Mouse (Mus musculus) gastrocnemius, adult 8-10 months (tissue): ENCODE measurements at regions not wholly inside any gene's neighbourhood (a gene's known extent, or its start where the extent isn't known, plus 50 kb on each side); places are given as distances from the start of the nearest gene placed in this dataset.
A peak's percentile ranks its signal among the peaks of the same experiment; 100 is the strongest.

ENCODE experiments used
- DNase-seq, 2 experiments: peaks; one replicate each; pipeline ENCODE4 v3.0.0; 2022; ENCODE audit warnings: low spot score in 2 of 2

DNA sequence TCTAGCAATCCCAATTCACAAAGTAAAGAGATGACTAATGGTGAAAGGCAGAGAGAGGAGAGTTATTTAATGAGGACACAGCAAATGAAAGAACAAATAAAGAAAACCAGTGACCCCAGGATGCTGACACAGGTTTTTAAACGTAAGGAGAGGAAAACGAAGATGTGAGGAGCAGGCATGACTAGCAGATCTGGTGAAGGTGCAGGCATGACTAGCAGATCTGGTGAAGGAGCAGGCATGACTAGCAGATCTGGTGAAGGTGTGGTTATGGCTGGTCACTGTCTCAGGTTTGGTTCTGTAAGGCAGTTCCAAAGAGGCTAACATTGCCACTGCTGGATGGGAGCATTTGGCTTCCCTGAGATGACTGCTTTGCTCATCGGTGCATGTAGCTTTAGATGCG, 57.0 kb downstream of the Mbl2 start:
- no peak for DNase-seq

DNA sequence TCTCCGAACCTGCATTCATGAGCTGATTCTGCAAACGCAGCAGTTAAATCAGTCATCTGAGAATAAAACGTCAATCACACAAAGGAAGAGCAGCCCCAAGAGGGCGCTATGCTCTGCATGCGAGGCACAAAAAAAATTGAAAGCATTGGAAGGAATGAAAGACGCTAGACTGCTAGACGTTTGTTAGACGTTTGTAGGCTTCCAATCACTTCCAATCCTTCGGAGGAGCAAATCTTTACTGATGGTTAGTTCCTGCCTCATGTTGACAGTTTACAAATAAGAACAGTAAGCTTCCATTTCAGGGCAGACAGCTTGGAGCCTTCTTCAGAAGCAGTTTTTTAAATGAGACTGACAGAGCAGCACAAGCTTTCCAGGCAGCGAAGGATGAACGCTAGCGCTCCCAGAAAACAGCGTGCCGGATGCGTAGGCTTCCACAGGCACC, 62.5 kb downstream of the Mbl2 start:
- no peak for DNase-seq

DNA sequence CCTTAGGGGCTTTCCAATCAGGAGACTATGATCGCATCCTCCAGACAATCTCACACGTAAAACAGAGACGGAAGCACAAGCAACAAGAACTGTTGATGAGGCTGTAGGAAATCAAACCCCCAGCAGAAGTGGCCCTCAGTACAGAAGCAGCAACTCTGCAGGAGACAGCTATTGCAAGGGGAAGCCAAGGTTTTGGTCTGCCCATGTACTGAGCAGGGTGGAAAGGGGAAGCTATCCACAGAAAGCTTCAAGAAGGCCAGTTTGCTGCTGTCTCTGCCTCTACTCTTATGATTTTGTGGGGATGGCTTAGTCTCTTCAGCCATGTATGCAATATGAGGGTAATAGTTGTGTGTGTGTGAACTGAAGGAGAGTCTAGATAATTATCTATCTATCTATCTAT, 63.3 kb downstream of the Mbl2 start:
- no peak for DNase-seq

DNA sequence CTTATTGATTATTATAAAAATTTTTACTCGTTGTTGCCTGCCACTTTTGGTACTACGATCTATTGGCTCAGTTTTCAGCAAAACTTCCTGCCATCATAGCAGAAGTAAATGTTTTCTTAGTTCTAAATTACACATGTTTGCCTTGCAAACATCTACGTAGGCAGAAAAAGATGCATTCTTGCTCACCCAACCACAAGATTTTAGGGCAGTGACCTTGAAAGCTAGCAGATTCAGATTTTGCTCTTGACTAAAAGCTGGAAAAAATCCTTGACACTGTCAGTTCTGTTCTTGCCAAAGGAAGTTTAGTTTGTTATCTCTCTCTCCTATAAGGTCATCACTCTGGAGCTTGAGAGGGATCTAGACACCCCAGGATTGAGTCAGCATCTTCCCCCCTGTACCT, 66.8 kb downstream of the Mbl2 start:
- no peak for DNase-seq

DNA sequence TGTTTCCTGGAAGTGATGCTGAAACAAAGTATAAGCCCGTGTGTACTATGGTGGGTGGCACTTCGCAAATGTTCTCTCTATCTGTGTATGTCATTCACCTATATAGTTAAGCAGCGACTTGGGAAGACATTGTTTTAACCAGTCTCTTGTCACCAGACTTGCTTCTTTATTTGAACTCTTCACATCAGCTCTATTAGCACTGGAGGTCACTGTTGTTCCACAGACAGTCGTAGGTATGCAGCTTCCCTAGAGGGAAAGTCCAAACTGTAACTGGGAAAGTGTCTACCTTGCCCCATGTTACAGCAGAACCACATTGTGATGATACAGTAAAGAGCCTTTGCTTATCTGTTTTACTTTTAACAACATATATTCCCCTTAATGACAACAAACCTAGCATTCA, 69.5 kb downstream of the Mbl2 start:
- DNase-seq, result no peak

DNA sequence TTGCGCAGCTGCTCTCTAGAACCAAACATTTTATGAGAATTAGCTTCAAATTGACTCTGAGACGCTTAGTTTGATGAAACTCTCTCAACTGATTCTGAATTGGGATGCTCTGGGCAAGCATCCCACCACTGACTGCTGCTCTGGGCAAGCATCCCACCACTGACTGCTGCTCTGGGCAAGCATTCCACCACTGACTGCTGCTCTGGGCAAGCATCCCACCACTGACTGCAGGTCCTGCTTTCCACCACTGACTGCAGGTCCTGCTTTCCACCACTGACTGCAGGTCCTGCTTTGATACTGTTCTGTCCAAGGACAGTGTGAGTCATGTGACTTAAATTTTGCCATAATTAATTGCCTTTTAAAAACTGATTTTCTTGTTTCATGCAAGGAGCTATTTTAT, 73.6 kb downstream of the Mbl2 start:
- peak in 1 of 2 experiments; percentile 4 for DNase-seq

DNA sequence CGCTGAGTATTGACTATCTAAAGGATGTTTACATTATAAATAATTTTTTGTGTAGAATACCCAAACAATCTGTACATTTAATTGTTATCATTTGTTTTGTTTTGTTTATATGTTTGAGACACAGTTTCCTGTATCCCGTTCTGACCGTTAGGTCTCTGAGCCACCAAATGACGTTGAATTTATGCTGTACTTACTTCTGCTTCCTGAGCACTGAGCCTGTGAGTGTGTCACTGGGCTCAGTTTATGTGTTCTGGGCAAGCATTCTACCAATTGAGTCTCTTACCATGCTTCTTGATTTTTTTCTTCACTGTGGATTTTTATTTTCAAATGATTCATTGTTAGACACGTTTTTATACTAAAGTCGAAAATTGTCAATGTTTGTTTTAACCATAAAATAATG, 74.2 kb downstream of the Mbl2 start:
- no peak for DNase-seq

DNA sequence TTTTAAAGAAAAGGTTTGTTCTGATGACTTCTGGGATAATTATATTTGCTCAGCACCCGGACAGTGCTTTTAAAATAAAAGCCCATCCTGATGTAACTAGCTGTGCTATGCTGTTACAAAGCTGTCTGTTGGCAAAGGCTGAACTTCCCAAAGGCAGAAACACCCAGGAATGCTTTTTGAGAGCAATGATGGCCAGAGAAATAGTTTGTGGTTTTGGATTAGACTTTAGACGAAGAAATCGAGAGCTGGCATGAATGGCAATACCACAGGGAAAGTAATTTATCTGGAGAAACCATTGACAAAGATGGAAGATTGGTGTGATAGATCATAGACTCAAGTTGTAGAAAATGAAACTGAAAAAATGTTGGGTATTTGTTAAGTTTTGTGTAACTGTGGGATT, 84.6 kb downstream of the Mbl2 start:
- DNase-seq, result no peak

DNA sequence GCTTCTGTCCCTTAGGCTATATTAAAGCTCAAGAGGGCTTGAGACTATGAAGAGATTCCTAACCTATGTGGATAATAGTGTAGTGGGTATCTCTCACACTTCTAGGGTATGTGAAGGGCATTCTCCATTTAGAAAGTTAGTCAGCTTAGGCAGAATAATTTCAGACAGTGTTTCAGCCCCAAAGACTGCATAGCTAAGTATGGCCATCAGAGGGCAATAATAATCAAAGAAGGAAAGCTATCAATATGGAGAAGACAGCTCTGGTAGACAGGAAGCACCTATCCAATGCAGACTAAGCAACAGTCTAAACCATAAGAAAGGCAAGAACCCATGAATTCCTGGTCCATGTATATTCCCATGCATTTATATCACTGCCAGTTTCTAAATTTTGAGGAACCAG, 95.0 kb downstream of the Mbl2 start:
- DNase-seq, result no peak

DNA sequence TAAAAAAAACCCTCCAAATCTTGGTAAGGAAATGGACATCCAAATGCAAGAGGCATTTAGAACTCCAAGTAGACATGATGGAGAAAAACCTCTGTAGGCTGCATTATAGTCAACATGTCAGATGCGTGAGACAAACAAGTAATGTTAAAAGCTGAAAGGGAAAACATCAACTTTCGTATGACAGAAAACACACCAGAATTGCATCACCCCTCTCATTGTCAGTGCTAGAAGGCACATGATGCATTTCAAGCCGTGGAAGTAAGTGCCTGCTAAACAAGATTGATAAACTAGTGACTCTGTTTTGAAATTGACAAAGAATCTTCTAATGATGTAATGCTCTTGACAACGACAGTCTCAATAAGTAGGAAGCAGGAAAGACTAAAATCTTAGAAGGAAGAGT, 96.1 kb downstream of the Mbl2 start:
- DNase-seq, result no peak

DNA sequence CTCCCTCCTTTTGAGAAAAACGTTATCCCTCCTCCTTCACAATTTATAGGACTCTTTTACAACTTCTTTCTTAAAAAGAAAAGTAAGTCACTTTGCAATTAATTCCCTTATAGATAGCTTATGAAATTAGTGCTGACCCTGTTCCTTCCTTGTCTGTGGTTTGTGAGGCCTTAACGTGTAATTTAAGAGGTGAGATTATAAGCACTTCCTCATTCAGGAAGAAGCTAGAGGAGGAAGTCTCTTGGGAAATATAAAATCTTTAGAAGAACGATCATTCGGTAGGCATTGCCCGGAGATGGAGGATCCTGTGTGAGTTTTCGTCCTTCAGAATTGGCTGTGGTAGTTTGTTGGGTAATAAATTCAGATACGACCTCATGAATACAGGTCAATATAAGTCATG, 98.0 kb downstream of the Mbl2 start:
- no peak for DNase-seq

DNA sequence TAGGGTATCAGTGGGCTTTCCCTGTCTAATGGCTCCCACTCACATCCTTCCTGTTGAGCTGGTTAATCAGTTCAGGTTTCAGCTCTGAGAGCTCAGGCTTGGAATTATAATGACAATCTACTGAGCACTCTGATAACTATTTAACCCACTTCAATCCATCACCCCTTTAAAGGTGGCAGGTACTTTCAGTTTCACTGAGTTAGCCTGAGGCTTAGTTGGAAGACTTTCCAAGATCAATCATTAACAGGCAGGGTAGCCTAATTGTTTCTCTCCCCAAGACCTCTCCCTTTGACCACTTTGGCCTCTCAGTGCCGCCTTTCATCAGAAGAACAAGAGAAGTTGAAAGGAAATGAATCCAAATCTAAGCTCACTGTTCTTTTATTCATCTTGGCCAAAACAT, 99.1 kb downstream of the Mbl2 start:
- DNase-seq, result no peak

DNA sequence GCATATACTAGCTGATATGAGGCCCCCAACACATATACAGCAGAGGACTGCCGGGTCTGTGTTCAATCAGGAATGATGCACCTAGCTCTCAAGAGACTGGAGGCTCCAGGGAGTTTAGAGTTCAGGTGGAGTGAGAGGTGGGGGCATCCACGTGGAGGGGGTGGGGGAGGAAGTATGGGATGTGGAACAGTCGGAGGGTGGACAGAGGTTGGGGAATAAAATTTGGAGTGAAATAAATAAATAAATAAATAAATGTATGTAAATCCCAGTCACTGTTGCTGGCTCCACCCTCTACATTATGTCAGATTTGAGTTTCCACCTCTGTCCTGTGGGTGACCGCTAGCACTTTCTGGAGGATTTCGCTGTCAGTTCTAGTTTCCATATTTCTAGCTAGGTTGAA, 111.7 kb downstream of the Mbl2 start:
- no peak for DNase-seq

DNA sequence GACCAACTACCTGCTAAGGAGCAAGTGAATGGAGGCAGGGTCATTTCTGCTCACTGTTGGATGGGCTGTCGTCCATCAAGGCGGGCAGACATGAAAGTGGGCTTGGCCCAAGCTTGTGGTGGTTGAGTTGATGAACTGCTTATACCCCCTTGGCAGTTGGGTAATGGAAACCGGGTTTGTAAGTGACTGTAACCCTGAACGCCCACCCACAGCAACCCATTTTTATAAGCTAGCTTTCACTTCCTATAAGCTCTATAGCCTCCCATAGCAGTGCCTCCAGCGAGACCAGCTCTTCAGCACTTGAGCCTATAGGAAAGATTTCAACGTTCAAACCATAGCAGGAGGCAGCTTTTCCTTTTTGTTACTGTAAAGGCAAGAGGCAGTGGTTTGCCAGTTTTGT, 116.2 kb downstream of the Mbl2 start:
- no peak for DNase-seq

DNA sequence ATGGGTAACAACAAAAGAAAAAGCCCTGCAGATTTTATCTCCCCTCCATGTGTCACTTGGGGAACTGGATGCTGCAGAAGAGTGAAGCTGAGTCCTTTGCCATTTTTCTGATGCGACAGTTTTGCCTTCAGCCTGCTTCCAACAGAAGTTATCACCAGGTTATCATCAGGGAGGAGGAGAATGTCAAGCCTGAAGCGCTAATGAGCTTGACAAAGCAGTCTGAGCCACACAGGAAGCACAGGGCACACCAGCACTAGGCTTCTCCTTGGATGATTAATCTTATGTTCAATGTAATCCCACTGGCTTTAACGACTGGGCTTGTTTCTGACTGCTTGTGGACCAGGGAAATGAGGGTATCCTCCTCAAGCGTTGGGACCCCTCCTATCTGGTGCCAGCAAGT, 122.2 kb downstream of the Mbl2 start:
- no peak for DNase-seq

DNA sequence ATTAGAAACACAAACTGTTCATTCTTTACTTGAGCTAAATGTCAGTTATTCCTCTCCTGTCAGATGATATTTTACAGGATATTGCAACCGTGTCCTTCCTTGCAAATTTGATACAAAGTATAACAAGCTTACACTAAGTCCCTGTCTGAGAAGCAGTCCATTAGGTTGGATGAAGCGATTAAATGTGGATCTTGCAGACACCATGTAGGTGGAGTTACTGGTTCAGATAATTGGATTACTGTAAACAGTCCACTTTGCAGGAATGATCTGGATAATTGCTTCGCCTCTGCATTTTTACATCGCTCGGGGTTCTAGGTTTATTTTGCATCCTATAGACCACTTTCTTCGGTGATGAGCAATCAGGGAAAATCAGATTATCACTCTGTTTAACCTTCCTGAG, 126.2 kb downstream of the Mbl2 start:
- DNase-seq, result no peak

DNA sequence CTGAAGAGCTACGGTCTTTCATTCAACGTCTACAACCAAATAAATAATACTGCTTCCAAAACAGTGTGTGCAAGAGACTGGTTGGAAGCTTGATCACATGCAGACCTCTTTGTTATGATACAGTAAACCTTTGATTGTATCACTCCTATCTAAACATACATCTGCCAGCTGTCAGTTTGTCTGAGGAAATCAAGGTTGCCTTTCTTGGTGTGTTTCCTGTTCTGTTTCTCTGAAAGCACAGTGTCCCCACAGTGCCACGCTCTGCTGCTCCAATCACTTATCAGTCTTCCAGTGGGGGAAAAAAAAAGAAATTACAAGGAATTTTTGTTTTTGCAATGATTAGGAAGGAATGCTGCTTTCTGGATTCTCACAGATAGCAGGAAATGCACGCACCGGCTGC, 139.2 kb downstream of the Mbl2 start:
- DNase-seq, result no peak

DNA sequence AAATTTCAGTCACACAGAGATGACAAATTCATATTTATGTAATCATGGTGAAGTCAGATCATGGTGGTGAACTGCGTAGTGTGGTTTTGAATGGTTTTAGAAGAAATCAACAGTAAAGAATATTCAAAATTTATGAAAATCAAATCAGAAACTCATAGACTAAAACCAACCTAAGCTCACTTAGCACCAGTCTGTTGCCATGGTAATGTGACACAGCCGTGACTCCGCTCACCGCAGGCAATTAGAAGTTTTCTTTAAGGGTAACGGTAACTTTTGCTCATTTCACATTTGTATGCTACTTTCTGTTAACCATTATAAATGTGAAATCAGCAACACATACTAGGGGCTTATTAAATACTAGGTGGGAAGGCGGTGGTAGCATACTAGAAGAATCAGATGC, 147.0 kb downstream of the Mbl2 start:
- no peak for DNase-seq

DNA sequence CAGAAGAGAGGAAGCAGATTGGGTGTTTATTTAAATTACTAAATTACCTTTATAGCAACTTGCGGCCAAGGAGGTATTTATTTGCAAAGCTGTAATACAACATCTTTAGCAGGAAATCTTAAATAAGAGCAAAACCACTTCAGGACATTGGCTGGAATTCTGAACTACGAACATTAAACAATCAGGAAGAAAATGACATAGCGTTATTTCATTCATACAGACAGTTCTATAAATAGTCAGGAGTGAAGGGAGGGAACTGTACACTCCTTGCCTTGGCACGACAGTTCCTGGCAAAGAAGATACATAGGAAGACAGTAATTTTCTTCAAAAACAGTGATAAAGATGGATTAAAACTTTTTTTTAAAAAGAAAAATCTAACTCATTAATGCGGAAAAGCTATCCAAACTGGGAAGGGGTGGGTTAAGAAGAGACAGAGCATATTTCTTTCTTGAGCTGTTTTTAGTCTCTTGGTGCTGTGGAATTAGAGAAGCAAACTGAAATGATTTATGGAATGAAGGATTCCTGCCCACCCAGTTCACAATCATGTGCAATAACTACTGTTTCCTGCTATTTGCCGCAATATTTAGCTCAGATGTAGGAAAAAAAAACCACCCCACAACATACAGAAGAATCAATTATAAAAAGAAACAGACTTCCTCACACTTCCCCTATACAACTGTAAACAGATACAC, 147.9 kb downstream of the Mbl2 start:
- no peak for DNase-seq

DNA sequence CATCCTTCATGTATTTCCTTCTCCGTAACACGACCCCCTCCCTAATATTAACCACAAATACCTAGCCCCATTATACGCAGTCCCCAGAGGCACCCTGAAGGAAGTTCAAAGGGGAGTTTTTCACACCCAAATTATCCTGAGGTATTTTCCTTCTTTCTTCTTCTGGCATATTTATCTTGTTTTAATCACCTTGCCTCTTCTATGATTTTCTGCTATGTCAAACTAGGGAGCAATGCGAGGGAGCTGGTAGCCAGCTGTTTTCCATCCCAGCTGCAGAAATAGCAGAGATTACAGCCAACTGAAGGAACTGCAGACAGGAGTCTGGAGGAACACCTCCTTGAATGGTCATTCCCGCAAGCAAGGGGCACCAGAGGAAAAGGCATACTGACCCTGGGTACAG, 155.7 kb downstream of the Dkk1 start:
- DNase-seq, result no peak

DNA sequence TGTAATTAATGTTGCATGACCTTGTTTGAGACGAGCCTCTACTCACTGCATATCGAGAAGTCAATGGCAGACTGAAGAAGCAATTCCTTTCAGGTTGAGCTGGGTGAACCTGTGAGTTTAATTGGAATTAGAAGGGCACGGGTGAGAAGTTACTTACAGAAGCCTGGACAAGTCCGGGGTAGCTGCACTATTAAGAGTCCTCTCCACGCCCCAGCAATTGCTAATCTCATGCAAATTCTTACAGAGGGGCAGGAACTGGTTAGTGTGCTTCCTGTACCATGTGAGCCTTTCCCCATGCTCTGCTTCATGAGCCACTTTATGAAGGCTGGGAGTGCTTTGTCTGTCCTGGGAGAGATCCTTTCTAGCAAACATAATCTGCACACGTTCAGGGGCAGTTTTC, 142.5 kb downstream of the Dkk1 start:
- no peak for DNase-seq

DNA sequence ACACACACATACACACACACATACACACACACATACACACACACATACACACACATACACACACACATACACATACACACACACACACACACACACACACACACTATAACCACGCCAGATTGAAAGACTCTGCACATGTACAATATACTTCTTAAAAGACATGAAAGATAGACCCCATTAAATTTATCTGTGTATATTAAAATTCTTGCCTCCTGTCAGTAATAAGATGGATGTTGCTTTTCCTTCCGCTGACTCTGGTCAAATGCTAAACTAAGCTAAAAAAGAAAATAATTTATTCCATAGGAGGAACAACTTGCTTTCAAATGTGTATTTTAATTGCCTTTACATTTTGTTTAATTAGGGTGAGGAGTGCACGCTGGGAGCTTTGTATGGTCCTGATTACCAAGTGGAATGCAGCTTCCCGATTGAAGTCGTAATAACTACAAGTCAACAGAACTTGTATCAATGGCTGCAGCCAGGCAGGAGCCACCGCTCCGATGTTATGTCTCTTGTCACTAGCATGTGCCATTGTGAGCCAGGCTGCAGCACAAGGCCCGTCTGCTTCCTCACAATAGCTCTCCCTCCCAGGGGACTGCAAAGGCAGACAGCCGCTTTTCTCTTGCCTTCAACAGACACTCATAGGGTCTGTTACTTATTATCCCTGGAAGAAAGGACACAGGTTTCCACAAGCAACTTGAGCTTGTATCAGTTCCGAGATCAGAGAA, 129.7 kb downstream of the Dkk1 start:
- DNase-seq, result no peak

DNA sequence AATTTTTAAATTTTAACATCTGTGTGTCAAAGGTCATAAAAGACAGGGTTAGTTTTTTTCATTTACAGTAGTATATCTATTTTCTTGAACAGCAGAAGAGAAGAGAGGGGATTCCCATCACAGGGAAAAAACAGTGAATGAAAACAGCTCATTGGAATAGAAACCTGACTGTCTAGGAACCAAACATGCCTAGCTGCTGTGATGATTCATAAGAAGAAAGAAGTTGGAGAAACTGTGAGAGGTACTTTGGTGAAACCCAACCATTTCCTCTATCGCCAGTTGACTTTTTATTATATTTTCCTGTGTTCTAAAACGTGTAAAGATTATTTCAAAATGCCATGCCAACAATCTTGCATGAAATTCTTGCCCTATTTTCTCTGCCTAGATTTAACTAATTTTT, 123.8 kb downstream of the Dkk1 start:
- DNase-seq, result no peak

DNA sequence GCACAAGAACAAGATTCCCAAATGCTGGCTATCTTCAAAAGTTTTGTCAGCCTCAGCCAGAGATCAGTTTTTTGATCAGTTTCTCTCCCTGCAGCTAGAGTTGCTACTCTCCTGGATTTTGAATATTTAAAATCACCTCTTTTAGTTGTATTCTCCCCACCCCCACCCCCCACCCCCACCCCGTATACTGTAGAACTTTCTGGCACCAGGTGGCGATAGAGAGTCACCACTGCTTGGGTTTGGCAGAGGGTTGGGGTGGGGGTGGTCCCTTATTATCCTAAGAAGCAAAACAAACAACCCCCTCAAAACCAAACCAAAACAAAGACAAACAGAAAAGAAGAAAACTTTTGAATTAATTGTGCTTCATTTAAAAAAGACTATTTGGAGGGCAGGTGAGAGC, 122.0 kb downstream of the Dkk1 start:
- DNase-seq, result no peak
